Mouse (Mus musculus): ENCODE results near the gene Lrrd1.

DNA sequence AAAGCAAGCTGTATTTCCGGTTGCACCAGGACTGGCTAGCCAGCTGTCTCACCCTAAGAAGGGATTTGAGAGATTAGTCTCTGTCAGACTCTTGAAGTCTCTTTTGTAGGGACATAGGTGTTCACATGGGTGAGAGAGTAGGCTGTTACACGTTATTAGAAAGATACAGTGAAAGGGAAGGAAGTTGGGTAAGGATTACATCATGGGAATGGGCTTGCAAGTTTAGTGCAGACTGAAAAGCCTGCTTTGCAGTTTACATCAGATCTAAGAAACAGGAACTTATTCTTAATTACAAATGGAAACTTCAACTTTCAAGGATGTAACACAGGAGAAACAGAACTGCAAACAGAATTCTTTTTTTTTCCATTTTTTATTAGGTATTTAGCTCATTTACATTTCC is 60.5 kb downstream of the Lrrd1 start:
- no peak for TF ChIP-seq POLR2A (IDR thresholded peaks at IDR 0.05; ENCODE audit: low read depth, low read length)
- TF ChIP-seq CTCF (IDR thresholded peaks at IDR 0.05; ENCODE audit: extremely low read depth, insufficient read length, insufficient replicate concordance, low read depth, low read length), result no peak

Data from small intestine, adult 2 months (tissue).